Mouse (Mus musculus): Measurements from ENCODE around the gene Krt12.

GRCm38 (mm10) chr11:99464836-99465235 lies 42.8 kb upstream of the Krt12 start:
- TF ChIP-seq CTCF (IDR thresholded peaks at IDR 0.05; ENCODE audit: extremely low read depth, insufficient read depth, insufficient read length, insufficient replicate concordance) (peak; percentile 73; the same call in 1 of the 2 replicates), POLR2A (IDR thresholded peaks at IDR 0.05; ENCODE audit: low read depth, low read length) (no peak)
